Mouse (Mus musculus) leukemia stem cell, adult 10-12 weeks (primary cell): ENCODE results near the gene Exosc9. TPM values are rescaled to one million over a fixed set of nuclear protein-coding genes. Genes with fewer than 3 reads are reported as not detected.

Experiments used
- polyA plus RNA-seq: library from polyadenylated mRNA; stranded (reverse); fragments of >175 nt; gene quantifications from 2 replicates; pipeline ENCODE4 v1.2.3, GENCODE M21; 2012; ENCODE audit warnings: low replicate concordance

Exosc9 gene
- 0.41 and 3.8 TPM in 2 replicates for polyA plus RNA-seq

GRCm38 (mm10) chr3:36552406-36553047 is at the start of gene Exosc9:
Exosc9 (plus strand) TSS chr3:36552606.

DNA sequence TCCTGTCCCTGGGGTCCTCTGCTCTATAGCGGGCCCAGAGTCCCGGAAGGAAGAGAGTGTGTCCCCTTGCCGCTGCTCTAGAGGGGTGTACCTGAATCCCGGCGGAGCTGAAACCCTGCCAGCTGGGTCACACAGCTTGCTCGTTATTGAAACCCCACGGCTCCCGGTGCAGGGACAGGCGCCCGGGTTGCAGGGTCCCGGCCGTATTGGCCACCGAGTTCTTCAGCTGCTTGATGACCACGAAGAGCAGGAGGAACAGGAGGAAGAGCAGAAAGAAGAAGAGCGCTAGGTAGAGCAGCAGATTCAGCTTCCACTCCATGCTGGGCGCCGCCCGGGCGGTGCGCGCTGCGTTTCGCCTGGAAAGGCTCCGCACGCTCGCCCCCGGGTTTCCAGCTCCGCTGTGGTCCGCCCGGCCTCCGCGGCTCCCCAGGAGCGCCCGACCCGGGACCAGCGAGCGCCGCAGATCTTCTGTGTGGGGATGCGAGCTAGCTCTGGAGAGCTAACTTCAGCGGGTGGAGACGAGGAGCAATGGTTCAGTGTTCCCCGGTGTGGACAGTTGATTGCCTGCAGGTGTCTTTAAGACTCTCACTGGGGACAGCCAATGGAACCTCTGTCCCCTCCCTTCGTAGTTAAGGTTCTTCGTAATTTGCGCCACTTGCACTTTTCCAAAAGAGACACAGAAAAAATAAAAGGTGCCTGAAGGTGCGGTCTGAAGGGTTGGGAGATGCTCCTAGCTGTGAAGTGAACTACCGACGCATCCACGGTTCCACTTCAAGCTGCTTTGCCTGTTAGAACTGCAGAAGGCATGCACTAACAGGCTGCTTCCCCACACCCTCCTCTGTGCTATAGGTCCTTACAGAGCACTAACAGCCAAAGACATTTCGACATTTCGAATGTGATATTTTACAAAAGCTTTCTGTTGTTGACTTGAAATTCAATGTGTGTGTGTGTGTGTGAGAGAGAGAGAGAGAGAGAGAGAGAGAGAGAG is 31.0 kb upstream of the Exosc9 start, which contains the start of gene Gm11549:
TSS of gene Gm11549 (minus strand) at position 741 of the 988 bp plus-strand sequence.

DNA sequence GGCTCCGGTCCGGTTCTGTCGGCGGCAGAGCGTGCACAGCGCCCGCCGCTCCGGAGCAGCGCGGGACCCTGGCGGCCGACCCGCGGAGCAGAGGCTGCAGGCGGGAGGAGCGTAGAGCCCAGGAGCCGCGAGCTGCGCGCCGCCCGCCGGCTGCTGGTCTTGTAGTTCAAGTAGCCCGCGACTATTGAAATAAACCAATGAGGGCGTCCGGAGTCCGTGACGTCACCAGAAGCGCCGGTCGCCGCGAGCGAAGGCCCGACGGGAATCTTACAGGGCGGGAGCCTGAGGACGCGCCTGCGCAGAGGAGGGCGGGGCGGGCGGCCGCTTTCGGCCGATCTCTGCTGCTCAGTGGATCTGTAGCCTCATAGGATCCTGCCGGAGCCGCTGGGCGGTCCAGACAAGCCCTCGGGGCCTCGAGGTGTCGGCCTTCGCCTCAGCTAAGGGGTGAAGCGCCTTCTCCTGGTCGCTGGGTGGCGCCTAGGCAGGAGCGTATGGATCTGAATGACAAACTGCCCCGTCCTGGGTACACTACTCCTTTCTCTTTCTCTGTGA is 19.5 kb downstream of the Exosc9 start, which contains the start of gene Ccna2:
TSS of gene Ccna2 (minus strand) at position 324 of the 552 bp plus-strand sequence.

GRCm38 (mm10) chr3:36613202-36613907 is 60.9 kb downstream of the Exosc9 start, which contains the start of gene Bbs7:
Bbs7 (minus strand) TSS chr3:36613477.

Other genes with a start within 250 kb of the Exosc9 start
- gene Anxa5, start 76.7 kb upstream of the Exosc9 start, polyA plus RNA-seq, result 16.9 and 31.8 TPM in 2 replicates
- gene 1810062G17Rik, start 76.7 kb upstream of the Exosc9 start, polyA plus RNA-seq, result 0.27 TPM in 1 of 2 replicates, not detected in the other
- not detected in 2 replicates for gene Gm11549, start 30.8 kb upstream of the Exosc9 start, polyA plus RNA-seq
- 270 and 326 TPM in 2 replicates for gene Ccna2, start 19.5 kb downstream of the Exosc9 start, polyA plus RNA-seq
- gene Bbs7, start 60.9 kb downstream of the Exosc9 start, polyA plus RNA-seq, result 1.1 and 1.3 TPM in 2 replicates
- not detected in 2 replicates for gene Trpc3, start 137.6 kb downstream of the Exosc9 start, polyA plus RNA-seq